Mouse (Mus musculus): ENCODE results near the gene Cd300ld5. TPM values are rescaled to one million over a fixed set of nuclear protein-coding genes. Genes with fewer than 3 reads are reported as not detected.

Cd300ld5 gene
- total and polyA plus RNA-seq, 3 experiments: not detected

- Histone ChIP-seq H3K9ac (ENCODE audit: insufficient read depth, low read depth) (no peak overlapping the region), H3K36me3 (replicated peaks in 1 of 2; ENCODE audit: control insufficient read depth in 1 of 2, insufficient read depth in 1 of 2, low read length in 1 of 2) (no peaks in the 10 kb centered on the region), H3K4me3 (replicated peaks in 1 of 3; ENCODE audit: low read depth in 2 of 3, low read length in 2 of 3, poor library complexity in 1 of 3) (no peak overlapping the region), H3K27ac (ENCODE audit: insufficient read depth, low read depth) (no peak overlapping the region), H3K9me3 (replicated peaks; ENCODE audit: low read length) (no peaks in the 10 kb centered on the region), H3K4me1 (ENCODE audit: control insufficient read depth in 1 of 2, insufficient read depth in 2 of 2) (peaks cover 5 to 6% of the 10 kb centered on the region in 2 experiments), H3K27me3 (replicated peaks) (peaks cover 72% of the 10 kb centered on the region), H3K4me2 (ENCODE audit: insufficient read depth, low read depth, poor library complexity, severe bottlenecking) (no peak overlapping the region), H3K79me2 (replicated peaks; ENCODE audit: control insufficient read depth, extremely low read depth, insufficient read depth, poor library complexity, severe bottlenecking) (no peaks in the 10 kb centered on the region)
- dilution Hi-C loops (cut with MboI; ENCODE audit: extremely low pct_ligation_motif_present, extremely low pct_unique_long_range_greater_than_20kb, low sequenced_read_pairs): no loop called here
- peak; percentile 75 for DNase-seq (ENCODE audit: extremely low read depth)
- in situ Hi-C loops (cut with MboI; ENCODE audit: low pct_ligation_motif_present, low pct_unique_long_range_greater_than_20kb, low sequenced_read_pairs): loop anchor here (10.0 kb wide), 1 partner anchor 47 kb away; the partner anchor contains the start of gene Cd300c2
- peak; percentile 98 for TF ChIP-seq MAFK (IDR thresholded peaks at IDR 0.05; ENCODE audit: insufficient replicate concordance, low read length)
- peak; percentile 78; the same call in 1 of the 2 replicates for TF ChIP-seq E2F4 (IDR thresholded peaks at IDR 0.05; ENCODE audit: insufficient replicate concordance, low read depth, low read length)
- peak; percentile 99 for TF ChIP-seq SIN3A (IDR thresholded peaks at IDR 0.05; ENCODE audit: low read length)
- TF ChIP-seq TCF12 (IDR thresholded peaks at IDR 0.05; ENCODE audit: low read depth, low read length): no peak
- no peak for TF ChIP-seq CTCF (conservative IDR thresholded peaks at IDR 0.05 in 1 of 2, IDR thresholded peaks at IDR 0.05 in 1 of 2; ENCODE audit: low read depth in 2 of 2, low read length in 2 of 2)
- TF ChIP-seq MXI1 (IDR thresholded peaks at IDR 0.05; ENCODE audit: low read depth, low read length): peak; percentile 89
Observed at GRCm38 (mm10) chr11:115052206-115052605, 14.6 kb upstream of the Cd300ld5 start.

- in situ Hi-C loops (cut with MboI; ENCODE audit: low pct_ligation_motif_present, low pct_unique_long_range_greater_than_20kb, low sequenced_read_pairs) (no loop called here), dilution Hi-C loops (cut with MboI; ENCODE audit: extremely low pct_ligation_motif_present, extremely low pct_unique_long_range_greater_than_20kb, low sequenced_read_pairs) (no loop called here)
Observed at GRCm38 (mm10) chr11:115049282-115049895, 11.8 kb upstream of the Cd300ld5 start.

More at GRCm38 (mm10) chr11:115049282-115049895, 11.8 kb upstream of the Cd300ld5 start:
- Histone ChIP-seq H3K4me1 (ENCODE audit: control insufficient read depth in 1 of 2, insufficient read depth in 2 of 2) (peaks cover 5 to 6% of the 10 kb centered on the region in 2 experiments), H3K9ac (ENCODE audit: insufficient read depth, low read depth) (no peak overlapping the region), H3K9me3 (replicated peaks; ENCODE audit: low read length) (no peaks in the 10 kb centered on the region), H3K79me2 (replicated peaks; ENCODE audit: control insufficient read depth, extremely low read depth, insufficient read depth, poor library complexity, severe bottlenecking) (no peaks in the 10 kb centered on the region), H3K4me3 (replicated peaks in 1 of 3; ENCODE audit: low read depth in 2 of 3, low read length in 2 of 3, poor library complexity in 1 of 3) (no peak overlapping the region), H3K36me3 (replicated peaks in 1 of 2; ENCODE audit: control insufficient read depth in 1 of 2, insufficient read depth in 1 of 2, low read length in 1 of 2) (no peaks in the 10 kb centered on the region), H3K27me3 (replicated peaks) (peaks cover 50% of the 10 kb centered on the region), H3K27ac (ENCODE audit: insufficient read depth, low read depth) (no peak overlapping the region), H3K4me2 (ENCODE audit: insufficient read depth, low read depth, poor library complexity, severe bottlenecking) (no peak overlapping the region)
- TF ChIP-seq MAZ (IDR thresholded peaks at IDR 0.05; ENCODE audit: low read depth, low read length) (no peak), RCOR1 (conservative IDR thresholded peaks at IDR 0.05; ENCODE audit: low read depth, low read length) (no peak), MXI1 (IDR thresholded peaks at IDR 0.05; ENCODE audit: low read depth, low read length) (no peak), SIN3A (IDR thresholded peaks at IDR 0.05; ENCODE audit: low read length) (no peak), PAX5 (IDR thresholded peaks at IDR 0.05; ENCODE audit: low read length) (no peak), NRF1 (IDR thresholded peaks at IDR 0.05; ENCODE audit: low read depth, low read length) (no peak), MAFK (IDR thresholded peaks at IDR 0.05; ENCODE audit: insufficient replicate concordance, low read length) (0 out of 2 replicates have a peak, but pooled peaks have one; percentile 15), CHD1 (IDR thresholded peaks at IDR 0.05; ENCODE audit: low read depth, low read length) (no peak), HCFC1 (IDR thresholded peaks at IDR 0.05; ENCODE audit: low read depth, low read length) (no peak), SMC3 (IDR thresholded peaks at IDR 0.05; ENCODE audit: low read depth, low read length) (peak; percentile 64), CTCF (conservative IDR thresholded peaks at IDR 0.05 in 1 of 2, IDR thresholded peaks at IDR 0.05 in 1 of 2; ENCODE audit: low read depth in 2 of 2, low read length in 2 of 2) (peak; percentile 46 to 82; a peak in 3 of 4 replicates), ZNF384 (IDR thresholded peaks at IDR 0.05; ENCODE audit: low read depth, low read length) (peak; percentile 100), RAD21 (IDR thresholded peaks at IDR 0.05; ENCODE audit: low read depth, low read length) (peak; percentile 65), MYC (IDR thresholded peaks at IDR 0.05; ENCODE audit: low read depth, low read length) (no peak), NELFE (IDR thresholded peaks at IDR 0.05; ENCODE audit: low read depth, low read length) (no peak), JUND (conservative IDR thresholded peaks at IDR 0.05; ENCODE audit: low read depth, low read length) (0 out of 2 replicates have a peak, but pooled peaks have one; percentile 14), TBP (conservative IDR thresholded peaks at IDR 0.05; ENCODE audit: low read depth, low read length) (no peak), JUN (IDR thresholded peaks at IDR 0.05; ENCODE audit: insufficient read depth, low read depth, low read length) (no peak)
- DNase-seq (ENCODE audit: extremely low read depth): peak; percentile 43

Measured in CH12.LX (cell line).